Mouse (Mus musculus) bone marrow macrophage, adult 2 months (primary cell): Measurements from ENCODE around the gene Gm9758.
"Not testable (repeated sequence)": the region's sequence is repeated elsewhere in the genome, so short reads cannot be mapped to it uniquely, and the experiment has no call there.

ENCODE experiments used
- CTCF ChIP-seq: IDR thresholded peaks from 2 replicates; pipeline ENCODE4 v1.5.1; 2012; ENCODE audit warnings: low read depth, mild to moderate bottlenecking, low read length, moderate library complexity
- POLR2A ChIP-seq: IDR thresholded peaks from 2 replicates; pipeline ENCODE4 v1.6.1; 2012; ENCODE audit warnings: mild to moderate bottlenecking, low read depth, low read length, borderline replicate concordance

GRCm38 (mm10) chr5:14961502-14961901 lies 46.8 kb upstream of the Gm9758 start:
- TF ChIP-seq CTCF, POLR2A: not testable (repeated sequence)
